Mouse (Mus musculus): ENCODE results near the gene Lgmn. TPM values are rescaled to one million over a fixed set of nuclear protein-coding genes. Genes with fewer than 3 reads are reported as not detected.

The Lgmn gene
- total and polyA plus RNA-seq, 2 experiments from 2014 or later: 94.0 to 118 TPM

GRCm38 (mm10) chr12:102395998-102396991, 43.3 kb downstream of the Lgmn start:
- Histone ChIP-seq H3K27ac (ENCODE audit: low read depth) (no peak overlapping the region), H3K4me3 (ENCODE audit: low read depth, low read length) (no peak overlapping the region), H3K4me2 (ENCODE audit: low read depth, low read length) (no peak overlapping the region), H3K27me3 (ENCODE audit: control insufficient read depth, insufficient read depth, low read length) (no peaks in the 10 kb centered on the region), H3K9ac (replicated peaks; ENCODE audit: low read depth, low read length) (no peak overlapping the region), H3K9me3 (replicated peaks; ENCODE audit: control insufficient read depth, low read length) (no peaks in the 10 kb centered on the region), H3K4me1 (ENCODE audit: control insufficient read depth, insufficient read depth) (peaks cover 5% of the 10 kb centered on the region; the same call in 1 of the 2 replicates), H3K36me3 (replicated peaks; ENCODE audit: control insufficient read depth, insufficient read depth, low read length) (peaks cover 74% of the 10 kb centered on the region)
- 67% methylated on average over 19 of the region's 19 CpGs for WGBS
- TF ChIP-seq EP300 (IDR thresholded peaks at IDR 0.05; ENCODE audit: low read depth) (no peak), CTCF (IDR thresholded peaks at IDR 0.05; ENCODE audit: low read depth) (no peak)
- no peak for DNase-seq (ENCODE audit: low spot score)
- no peak for ATAC-seq (ENCODE audit: insufficient read depth, low read depth)

- no peak overlapping the region for H3K9ac ChIP-seq (replicated peaks; ENCODE audit: low read depth, low read length)
- WGBS: 69% methylated on average over 9 of the region's 9 CpGs
- no peak overlapping the region for H3K4me2 ChIP-seq (ENCODE audit: low read depth, low read length)
- H3K27me3 ChIP-seq (ENCODE audit: control insufficient read depth, insufficient read depth, low read length): no peaks in the 10 kb centered on the region
- no peak for TF ChIP-seq CTCF (IDR thresholded peaks at IDR 0.05; ENCODE audit: low read depth)
- no peak for TF ChIP-seq EP300 (IDR thresholded peaks at IDR 0.05; ENCODE audit: low read depth)
- no peak overlapping the region for H3K27ac ChIP-seq (ENCODE audit: low read depth)
- no peak overlapping the region for H3K4me3 ChIP-seq (ENCODE audit: low read depth, low read length)
- H3K9me3 ChIP-seq (replicated peaks; ENCODE audit: control insufficient read depth, low read length): no peaks in the 10 kb centered on the region
- H3K36me3 ChIP-seq (replicated peaks; ENCODE audit: control insufficient read depth, insufficient read depth, low read length): peaks cover 71% of the 10 kb centered on the region
- ATAC-seq (ENCODE audit: insufficient read depth, low read depth) (no peak), DNase-seq (ENCODE audit: low spot score) (no peak)
- peaks cover 5% of the 10 kb centered on the region; the same call in 1 of the 2 replicates for H3K4me1 ChIP-seq (ENCODE audit: control insufficient read depth, insufficient read depth)
Measured at GRCm38 (mm10) chr12:102395537-102395936, 44.1 kb downstream of the Lgmn start.

DNA sequence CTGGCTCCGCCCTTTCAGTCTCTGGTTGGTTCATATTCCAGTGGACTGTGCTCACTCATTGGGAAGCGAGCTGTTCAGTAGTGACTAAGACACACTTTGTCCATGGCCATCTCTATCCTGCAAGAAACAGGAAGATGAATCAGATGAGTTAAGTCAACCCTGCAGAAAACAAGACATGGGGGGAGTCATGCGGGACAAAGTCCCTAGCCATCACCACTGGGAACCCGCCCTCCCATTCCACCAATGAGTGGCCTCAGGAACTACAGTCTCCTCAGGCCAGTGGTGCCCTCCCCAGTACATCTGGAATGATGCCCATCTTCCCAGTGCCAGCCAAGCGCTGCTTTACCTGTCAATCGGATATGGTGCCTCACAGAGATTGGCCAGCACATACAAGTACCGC, 45.1 kb downstream of the Lgmn start:
- Histone ChIP-seq H3K4me3 (ENCODE audit: low read depth, low read length) (no peak overlapping the region), H3K4me1 (ENCODE audit: control insufficient read depth, insufficient read depth) (peaks cover 3% of the 10 kb centered on the region; the same call in 1 of the 2 replicates), H3K9ac (replicated peaks; ENCODE audit: low read depth, low read length) (no peak overlapping the region), H3K9me3 (replicated peaks; ENCODE audit: control insufficient read depth, low read length) (no peaks in the 10 kb centered on the region), H3K36me3 (replicated peaks; ENCODE audit: control insufficient read depth, insufficient read depth, low read length) (peaks cover 64% of the 10 kb centered on the region), H3K4me2 (ENCODE audit: low read depth, low read length) (no peak overlapping the region), H3K27ac (ENCODE audit: low read depth) (no peak overlapping the region), H3K27me3 (ENCODE audit: control insufficient read depth, insufficient read depth, low read length) (no peaks in the 10 kb centered on the region)
- 88% methylated on average over 7 of the region's 7 CpGs for WGBS
- TF ChIP-seq CTCF (IDR thresholded peaks at IDR 0.05; ENCODE audit: low read depth): no peak
- no peak for TF ChIP-seq EP300 (IDR thresholded peaks at IDR 0.05; ENCODE audit: low read depth)
- ATAC-seq (ENCODE audit: insufficient read depth, low read depth) (no peak), DNase-seq (ENCODE audit: low spot score) (no peak)

DNA sequence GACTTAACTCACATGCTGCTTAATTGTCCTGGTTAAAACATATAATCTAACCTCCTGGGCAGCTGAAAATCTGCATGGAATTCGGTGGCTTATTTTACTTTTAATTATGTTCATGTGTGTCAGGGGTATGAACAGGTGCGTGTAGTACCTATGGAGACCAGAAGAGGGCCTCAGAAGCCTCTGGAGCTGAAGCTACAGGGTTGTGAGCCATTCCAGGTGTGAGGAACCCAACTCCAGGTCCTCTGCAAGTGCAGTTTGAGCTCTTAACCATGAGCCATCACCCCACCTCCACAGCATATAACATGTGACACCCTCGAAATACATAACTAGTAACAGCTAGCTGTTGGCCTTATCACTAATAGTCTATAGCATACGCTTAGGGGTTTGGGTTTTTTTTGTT, 47.6 kb downstream of the Lgmn start:
- H3K36me3 ChIP-seq (replicated peaks; ENCODE audit: control insufficient read depth, insufficient read depth, low read length): peaks cover 68% of the 10 kb centered on the region

DNA sequence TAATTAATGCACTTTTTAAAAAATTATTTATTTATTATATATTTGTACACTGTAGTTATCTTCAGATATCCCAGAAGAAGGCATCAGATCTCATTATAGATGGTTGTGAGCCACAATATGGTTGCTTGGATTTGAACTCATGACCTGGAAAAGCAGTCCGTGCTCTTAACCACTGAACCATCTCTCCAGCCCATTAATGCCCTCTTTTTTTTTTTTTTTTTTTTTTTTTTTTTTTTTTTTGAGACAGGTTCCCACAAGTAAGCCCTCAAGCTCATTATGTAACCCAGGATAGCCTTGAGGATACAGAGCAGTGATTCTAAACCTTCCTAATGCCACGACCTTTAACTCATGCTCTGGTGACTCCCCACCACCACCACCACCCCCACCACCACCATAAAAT, 48.5 kb downstream of the Lgmn start:
- no peak overlapping the region for H3K4me3 ChIP-seq (ENCODE audit: low read depth, low read length)
- H3K4me1 ChIP-seq (ENCODE audit: control insufficient read depth, insufficient read depth): no peaks in the 10 kb centered on the region; the same call in 1 of the 2 replicates
- H3K27me3 ChIP-seq (ENCODE audit: control insufficient read depth, insufficient read depth, low read length): no peaks in the 10 kb centered on the region
- no peaks in the 10 kb centered on the region for H3K9me3 ChIP-seq (replicated peaks; ENCODE audit: control insufficient read depth, low read length)
- ATAC-seq (ENCODE audit: insufficient read depth, low read depth) (no peak), DNase-seq (ENCODE audit: low spot score) (no peak)
- H3K9ac ChIP-seq (replicated peaks; ENCODE audit: low read depth, low read length): no peak overlapping the region
- WGBS: 89% methylated on average over 2 of the region's 2 CpGs
- no peak overlapping the region for H3K4me2 ChIP-seq (ENCODE audit: low read depth, low read length)
- no peak overlapping the region for H3K27ac ChIP-seq (ENCODE audit: low read depth)
- no peak for TF ChIP-seq CTCF (IDR thresholded peaks at IDR 0.05; ENCODE audit: low read depth)
- no peak for TF ChIP-seq EP300 (IDR thresholded peaks at IDR 0.05; ENCODE audit: low read depth)
- H3K36me3 ChIP-seq (replicated peaks; ENCODE audit: control insufficient read depth, insufficient read depth, low read length): peaks cover 61% of the 10 kb centered on the region

More for the DNA sequence above, 47.6 kb downstream of the Lgmn start:
- 67% methylated on average over 4 of the region's 4 CpGs for WGBS
- TF ChIP-seq EP300 (IDR thresholded peaks at IDR 0.05; ENCODE audit: low read depth) (no peak), CTCF (IDR thresholded peaks at IDR 0.05; ENCODE audit: low read depth) (peak; percentile 57)
- DNase-seq (ENCODE audit: low spot score) (no peak), ATAC-seq (ENCODE audit: insufficient read depth, low read depth) (no peak)
- Histone ChIP-seq H3K9me3 (replicated peaks; ENCODE audit: control insufficient read depth, low read length) (no peaks in the 10 kb centered on the region), H3K9ac (replicated peaks; ENCODE audit: low read depth, low read length) (no peak overlapping the region), H3K4me2 (ENCODE audit: low read depth, low read length) (no peak overlapping the region), H3K4me1 (ENCODE audit: control insufficient read depth, insufficient read depth) (no peaks in the 10 kb centered on the region; the same call in 1 of the 2 replicates), H3K27ac (ENCODE audit: low read depth) (no peak overlapping the region), H3K27me3 (ENCODE audit: control insufficient read depth, insufficient read depth, low read length) (no peaks in the 10 kb centered on the region), H3K4me3 (ENCODE audit: low read depth, low read length) (no peak overlapping the region)
